Mouse (Mus musculus): ENCODE results near the gene Dph1. TPM values are rescaled to one million over a fixed set of nuclear protein-coding genes. Genes with fewer than 3 reads are reported as not detected.

The Dph1 gene
- polyA plus RNA-seq (2012; rRNA removed), result 20.1 and 26.6 TPM in 2 replicates

DNA sequence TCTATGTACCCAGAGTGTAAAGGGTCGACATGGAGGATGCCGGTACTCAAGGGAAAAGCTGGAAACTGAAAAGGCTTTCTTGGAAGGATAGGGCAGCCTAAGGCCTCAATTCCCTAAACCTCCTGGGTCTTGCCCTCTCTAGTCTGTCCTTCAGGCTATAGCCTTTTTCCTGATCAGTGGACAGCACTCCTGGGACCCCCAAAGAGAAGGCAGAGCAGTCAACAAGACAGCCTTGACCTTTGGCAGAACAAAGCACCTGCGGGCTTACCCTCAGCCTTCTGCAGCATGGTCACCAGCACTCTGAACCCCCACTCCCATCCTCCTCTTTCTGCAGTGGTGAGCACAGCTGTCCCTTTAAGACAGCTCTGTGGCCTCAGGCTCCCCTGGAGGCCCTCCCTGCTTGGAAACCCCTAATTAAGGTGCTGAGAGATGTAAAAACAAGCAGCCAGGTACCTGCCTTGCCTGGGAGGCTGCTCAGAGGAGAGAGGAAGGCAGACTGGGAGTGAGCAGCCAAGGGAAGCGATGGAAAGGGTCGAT is at the start of gene Dph1:
TSS of gene Dph1 (minus strand) at position 337 of the 537 bp plus-strand sequence.
- DNase-seq (ENCODE audit: low spot score), result no peak

DNA sequence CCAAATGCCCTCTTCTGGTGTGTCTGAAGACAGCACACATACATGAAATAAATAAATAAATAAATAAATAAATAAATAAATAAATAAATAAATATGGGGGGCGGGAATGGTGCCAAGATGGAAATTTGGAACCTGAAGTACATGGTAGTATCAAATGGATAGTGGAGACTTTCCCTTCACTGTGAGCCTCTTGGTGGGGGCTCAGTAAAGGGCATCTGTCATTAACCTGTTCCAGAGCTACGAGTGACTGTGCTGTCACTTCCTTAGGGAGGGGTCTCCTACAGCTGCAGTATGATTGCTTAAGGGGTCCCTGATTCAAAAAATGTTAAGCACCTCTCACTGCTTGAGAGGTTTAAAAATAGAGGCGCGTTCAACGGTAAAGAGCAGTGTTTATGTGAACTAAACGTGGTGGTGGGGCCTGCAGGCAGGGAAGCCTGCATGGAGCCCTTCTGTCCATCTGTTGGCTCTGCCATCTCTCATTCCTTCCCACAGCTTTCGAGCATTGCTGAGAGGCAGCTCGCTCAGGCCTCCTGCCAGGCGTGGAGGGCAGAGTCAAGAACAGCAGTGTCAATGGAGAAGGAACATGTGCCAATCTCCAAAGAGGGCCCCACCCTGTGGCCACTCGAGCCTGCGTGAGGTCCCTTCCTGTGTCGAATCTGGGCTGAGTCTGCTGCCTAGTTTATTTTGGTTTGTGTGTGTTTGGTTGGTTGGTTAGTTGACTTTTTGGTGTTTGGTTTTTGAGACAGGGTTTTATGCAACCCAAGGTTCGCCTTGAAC is 49.3 kb upstream of the Dph1 start:
- DNase-seq (ENCODE audit: low spot score), result no peak

DNA sequence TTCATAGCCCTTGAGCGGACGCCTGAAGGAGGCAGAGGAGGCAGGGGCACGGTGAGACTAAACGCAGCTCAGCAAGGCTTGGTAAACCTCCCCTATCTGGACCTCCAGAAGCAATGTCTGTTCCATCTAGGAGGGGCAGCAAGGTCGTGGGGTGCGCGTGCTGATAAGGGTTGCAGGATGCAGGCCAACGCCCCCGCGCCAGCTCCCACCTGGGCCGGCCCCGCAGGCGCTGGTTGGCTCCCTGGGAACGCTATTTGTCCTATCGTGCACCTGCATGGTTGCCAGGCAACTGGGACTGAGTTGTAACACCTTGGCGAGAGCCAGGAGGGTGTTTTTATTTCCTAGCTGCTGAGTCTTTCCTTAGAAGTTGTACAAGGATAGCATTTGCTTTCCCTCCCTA is 43.7 kb upstream of the Dph1 start:
- no peak for DNase-seq (ENCODE audit: low spot score)

DNA sequence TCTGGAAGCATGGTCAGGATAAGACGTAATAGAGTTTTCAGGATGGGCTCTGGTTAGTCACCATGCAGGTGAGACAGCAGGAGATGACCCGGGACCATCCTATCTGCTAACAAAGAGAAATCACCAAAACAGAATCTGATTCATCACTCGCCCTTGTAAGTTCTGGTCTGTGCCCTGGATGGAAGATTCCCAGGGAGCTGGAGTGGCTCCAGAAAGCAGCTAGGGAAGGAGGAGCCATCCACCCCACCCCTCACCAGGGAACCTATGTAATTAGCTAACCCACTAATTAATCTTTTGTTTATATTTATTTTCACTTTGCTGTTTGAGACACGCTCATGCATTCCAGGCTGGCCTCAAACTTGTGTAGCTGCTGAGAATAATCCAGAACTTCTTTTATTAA is 41.4 kb upstream of the Dph1 start:
- DNase-seq (ENCODE audit: low spot score), result no peak

DNA sequence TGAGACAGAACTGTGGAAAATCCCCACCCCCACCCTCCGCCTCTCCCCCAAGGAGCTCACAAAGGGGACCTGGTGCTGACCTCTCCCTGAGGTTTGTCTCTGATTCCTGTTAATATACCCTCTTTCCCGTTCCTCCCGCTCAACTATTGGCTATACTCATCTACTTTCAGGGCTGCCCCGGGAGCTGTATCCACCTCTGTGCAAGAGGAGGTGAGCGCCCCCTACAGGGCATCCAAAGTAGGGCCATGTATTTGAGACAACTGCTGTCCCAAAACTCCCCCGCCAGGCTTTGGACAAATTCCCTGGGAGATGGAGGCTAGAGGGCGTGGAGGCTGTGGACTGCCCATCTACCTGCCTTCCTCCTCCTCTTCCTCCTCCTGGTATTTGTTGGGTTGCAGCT is 40.7 kb upstream of the Dph1 start:
- peak; percentile 60 for DNase-seq (ENCODE audit: low spot score)

DNA sequence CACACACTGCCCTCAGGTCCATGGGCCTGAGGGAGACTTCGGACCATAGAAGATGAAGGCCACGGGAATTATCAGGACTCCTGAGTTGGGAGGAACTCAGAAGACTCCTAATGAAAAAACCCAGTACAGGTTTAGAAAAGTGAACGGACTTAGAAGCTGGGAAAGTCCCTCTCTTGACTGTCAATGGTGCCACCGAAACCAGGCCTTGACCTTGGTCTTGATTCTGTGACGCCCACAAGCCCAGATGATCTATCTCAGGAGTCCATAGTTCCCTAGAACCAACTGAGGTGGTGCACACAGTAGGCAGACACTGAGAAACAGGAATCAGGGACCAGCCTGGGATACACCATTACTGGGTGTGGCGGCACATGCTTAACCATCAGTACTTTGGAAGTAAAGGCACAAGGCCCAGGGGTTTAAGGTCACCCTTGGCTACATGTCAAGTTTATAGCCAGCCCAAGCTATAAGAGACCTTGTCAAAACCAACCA is 39.3 kb upstream of the Dph1 start:
- DNase-seq (ENCODE audit: low spot score), result no peak

DNA sequence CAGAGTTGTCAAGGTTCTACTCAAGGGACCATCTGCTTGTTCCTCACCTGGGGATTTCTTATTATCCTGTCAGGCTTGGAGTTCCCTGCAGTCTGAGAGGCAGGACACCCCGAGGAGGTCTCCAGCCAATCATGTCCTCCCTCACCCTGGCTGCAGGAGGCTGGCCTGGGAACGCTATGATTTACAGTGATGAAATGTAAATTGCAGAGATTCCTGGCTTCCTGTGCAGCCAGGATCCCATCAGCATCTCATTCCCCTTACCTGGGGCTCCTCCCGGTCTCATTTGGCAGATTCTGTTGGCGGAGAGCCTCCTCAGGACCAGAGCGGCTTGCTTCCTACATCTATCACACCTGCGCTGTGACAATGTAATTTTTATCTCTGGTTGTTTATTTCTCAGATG is 38.2 kb upstream of the Dph1 start:
- DNase-seq (ENCODE audit: low spot score), result no peak

DNA sequence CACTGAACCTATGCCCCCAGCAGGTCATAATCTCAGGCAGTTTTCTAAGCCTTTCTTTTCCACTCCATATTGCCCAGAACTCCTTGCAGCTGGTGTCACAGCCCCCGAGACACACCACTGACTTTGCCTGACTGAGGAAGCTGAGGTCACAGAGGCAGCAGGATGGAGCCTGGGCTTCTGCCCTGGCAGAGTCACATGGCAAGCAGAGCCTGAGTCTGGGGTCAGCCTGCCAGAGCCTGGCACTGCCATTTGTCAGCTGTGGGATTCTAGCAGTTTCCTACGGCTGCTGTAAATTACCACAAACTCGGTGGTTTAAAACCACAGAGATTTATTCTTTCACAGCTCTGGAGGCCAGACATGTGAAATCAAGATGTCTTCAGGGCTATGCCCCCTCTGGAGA is 36.6 kb upstream of the Dph1 start:
- no peak for DNase-seq (ENCODE audit: low spot score)

DNA sequence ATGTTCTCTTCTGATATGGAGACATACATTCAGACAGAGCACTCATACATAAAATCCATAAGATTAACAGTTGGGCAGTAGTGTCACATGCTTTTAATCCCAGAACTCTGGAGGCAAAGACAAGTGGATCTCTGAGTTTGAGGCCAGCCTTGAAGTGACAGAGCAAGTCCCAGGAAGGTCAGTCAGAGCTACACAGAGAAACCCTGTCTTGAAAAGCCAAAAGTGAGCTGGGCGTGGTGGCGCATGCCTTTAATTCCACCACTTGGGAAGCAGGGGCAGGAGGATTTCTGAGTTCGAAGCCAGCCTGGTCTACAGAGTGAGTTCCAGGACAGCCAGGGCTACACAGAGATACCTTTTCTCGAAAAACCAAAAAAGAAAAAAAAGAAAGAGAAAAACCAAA is 33.8 kb upstream of the Dph1 start:
- no peak for DNase-seq (ENCODE audit: low spot score)

DNA sequence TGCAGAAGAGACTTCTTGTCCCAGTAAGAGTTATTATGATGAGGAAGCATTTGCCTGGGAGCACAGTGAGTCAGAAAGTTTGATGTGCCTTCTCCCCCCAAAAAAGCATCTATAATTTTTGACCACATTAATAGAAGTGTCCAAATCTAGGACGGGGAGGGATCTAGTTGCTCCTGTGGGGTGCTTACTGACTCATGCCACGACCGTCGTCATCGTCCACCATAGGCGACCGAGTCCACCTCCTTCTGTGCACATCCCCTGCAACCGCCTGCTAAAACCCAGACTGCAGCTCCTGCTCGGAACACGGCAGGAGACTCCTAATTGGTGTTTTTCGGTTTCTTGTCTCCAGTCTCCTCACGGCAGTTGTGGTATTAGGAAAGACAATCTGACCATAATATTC is 33.0 kb upstream of the Dph1 start:
- no peak for DNase-seq (ENCODE audit: low spot score)

DNA sequence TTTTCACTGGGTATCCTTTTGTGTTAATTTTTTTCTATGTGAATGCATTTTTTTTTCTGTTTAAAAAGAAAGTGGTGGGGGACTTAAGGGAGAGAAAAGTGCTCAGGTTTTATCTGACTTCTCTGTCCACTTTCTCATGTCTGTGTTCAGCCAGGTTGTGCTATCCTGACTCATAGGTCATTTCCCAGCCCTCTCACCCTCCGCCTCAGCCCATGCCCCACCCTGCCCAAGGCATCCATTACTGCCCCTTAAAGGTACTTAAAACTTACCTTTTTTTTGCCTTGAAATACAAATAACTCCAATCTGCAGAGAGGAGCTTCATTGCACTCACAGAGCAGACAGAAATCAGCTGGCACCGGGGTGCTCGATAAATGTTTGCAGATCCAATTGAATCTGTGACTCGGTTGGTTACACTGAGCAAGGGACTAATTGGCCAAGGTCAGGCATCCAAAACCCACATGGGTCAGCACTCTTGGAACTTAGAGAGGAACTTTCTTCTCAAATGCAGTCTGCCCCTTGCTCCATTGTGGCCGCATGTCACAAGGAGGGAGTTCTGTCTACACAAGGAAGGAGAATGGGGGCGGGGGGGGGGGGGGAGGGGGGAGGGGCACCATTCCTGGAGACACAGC is 29.6 kb upstream of the Dph1 start:
- DNase-seq (ENCODE audit: low spot score), result no peak

DNA sequence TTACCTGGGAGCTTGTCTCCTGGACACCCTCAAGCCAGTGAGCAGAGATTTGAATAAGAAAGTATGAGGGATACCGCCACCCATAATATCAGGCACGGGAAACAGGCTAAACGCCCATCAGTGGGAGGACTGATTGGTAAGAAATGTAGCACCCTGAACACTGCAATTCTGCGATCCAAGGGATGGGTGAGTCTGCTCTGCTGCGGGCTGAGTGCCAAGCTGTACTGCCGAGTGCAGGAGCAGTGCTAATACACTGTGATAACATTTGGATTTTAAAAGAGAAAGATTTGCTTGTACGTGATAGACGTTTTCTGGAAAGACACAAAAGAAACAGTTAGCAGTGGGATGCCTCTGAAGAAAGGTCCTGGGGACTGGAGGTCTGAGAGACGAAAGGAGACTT is 29.1 kb upstream of the Dph1 start:
- DNase-seq (ENCODE audit: low spot score), result no peak

DNA sequence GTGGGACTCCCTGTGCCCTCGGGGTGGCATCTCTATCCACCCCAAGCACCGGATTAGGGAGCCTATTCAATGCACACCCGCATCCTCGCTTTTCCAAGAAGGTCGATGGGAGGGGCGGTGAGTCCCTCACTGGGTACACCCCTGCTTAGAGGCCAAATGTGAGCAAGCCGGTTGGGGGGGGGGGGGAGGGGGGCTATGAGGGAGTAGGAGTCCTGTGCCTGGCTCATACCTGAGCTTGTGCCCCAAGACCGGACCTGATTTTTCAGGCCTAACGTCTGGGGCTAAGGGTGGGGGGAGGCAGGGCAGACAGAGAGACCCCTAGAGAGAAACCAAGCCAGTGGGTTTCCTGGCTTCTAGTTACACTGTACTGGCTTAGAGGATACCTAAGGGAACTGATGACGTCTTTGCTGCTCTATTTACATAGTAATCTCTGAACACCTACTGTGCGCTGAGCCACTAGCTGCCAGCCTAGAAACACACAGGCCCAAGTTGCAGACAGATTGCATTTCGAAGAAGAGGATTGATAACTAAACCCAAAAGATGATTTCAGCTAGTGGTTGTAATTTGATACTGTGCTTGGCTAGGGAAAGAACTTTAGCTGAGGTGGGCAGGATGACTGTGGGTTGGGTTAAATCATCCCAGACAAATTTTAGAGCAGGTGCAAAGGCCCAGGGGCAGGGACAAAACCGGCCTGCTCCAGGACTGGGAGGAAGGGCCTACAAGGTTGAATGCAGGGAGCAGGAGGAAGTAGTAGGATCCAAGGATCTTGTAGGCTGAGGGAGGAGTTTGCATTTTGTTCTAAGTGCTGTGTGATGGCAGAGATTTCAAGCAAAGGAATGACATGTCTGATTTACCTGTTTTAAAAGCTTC is 23.3 kb upstream of the Dph1 start:
- no peak for DNase-seq (ENCODE audit: low spot score)

DNA sequence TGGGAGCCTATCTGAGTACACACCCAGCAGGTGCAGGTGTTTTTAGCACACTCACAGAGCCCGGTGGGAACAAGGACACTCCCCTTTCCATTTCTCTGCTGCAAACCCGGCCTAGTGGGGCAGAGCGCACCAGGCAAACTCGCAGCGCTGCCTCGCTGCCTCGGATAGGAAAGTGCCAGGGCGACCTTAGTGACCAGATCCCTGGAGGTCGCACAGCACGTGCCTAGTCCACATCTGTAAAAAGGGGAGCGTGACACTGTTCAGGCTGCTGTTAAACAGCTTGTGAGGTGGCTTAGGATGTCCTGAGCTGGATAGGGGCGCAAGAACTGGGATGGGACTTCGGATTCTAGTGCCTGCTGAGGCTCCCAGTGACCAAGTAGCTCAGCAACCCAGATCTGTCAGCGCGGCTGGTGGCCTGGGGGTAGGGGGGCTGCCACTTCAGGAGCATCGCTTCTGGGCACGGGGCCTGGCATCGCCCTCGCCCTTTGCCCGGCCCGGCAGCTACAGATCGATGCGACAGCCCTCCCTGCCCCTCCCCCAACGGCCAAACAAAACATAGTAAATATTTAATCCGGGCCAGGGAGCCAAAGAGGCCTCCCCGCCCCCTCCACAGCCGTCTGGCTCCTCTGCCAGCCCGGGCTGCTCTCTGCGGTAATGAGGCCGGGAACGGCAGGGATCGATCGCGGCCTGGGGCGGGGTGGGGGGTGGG is 22.5 kb upstream of the Dph1 start:
- peak; percentile 59 for DNase-seq (ENCODE audit: low spot score)

DNA sequence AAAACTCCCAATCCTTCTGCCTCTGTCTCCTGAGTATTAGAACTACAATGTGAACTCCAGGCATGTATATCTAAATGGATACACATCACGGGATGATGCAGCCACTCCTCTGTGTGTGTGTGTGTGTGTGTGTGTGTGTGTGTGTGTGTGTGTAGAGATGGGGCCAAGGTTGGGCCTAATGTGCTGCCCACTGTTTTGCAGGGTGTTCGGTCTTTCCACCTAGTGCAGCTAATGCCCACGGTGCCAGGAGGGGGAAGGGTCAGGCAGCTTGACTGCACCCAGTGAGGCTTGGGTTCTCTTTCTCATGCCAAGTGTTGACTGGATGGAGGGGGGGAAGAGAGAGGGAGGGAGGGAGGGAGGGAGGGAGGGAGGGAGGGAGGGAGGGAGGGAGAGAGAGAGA is 21.8 kb upstream of the Dph1 start:
- no peak for DNase-seq (ENCODE audit: low spot score)

DNA sequence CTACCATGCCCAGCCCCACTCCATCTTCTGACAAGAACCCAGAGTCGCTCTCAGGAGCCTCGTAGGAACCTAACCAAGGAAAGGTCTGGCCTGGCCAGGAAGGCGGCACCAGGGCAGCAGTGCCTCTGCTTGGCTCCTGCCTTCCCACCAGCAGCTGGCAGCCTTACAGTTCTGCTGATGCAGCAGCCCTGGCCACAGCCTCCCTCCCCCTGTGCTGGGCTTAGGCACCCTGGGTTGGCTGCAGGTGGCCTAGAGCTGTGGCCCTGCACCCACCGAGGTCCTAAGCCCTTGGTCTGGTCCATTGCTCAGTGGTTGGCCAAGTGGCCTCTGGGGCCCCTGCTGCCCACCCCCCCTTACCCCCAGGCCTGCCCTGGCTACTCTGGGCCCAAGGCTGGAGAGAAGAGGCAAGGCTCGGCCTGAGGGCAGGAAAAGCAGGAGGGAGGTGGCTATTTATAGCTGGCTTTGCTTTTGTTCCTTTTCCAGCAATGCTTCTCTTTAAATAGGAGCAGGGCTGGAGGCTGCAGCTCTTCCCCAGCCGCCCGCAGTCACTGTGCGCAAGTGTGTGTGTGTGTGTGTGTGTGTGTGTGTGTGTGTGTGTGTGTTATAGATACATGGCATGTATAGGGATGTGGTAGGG is 21.1 kb upstream of the Dph1 start:
- DNase-seq (ENCODE audit: low spot score), result no peak

DNA sequence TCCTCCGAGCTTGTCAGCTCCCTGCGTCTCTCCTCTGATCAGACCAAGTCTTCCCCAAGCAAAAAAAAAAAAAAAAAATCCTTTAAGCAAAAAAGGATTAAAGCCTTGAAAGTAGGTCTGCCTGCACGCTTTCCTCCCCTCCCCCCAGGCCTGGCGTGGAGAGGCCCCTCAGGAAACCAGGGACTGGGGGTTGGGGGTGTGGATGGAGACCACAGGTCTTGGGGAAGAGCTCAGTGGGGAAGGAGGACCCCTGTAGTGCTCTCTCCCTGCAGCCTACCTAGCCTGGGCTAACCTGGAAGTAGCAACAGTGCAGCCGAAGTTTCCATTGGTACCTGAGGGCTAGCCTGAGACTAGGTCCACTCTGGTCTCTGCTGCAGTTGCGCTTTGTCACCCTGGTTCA is 19.7 kb upstream of the Dph1 start:
- no peak for DNase-seq (ENCODE audit: low spot score)

DNA sequence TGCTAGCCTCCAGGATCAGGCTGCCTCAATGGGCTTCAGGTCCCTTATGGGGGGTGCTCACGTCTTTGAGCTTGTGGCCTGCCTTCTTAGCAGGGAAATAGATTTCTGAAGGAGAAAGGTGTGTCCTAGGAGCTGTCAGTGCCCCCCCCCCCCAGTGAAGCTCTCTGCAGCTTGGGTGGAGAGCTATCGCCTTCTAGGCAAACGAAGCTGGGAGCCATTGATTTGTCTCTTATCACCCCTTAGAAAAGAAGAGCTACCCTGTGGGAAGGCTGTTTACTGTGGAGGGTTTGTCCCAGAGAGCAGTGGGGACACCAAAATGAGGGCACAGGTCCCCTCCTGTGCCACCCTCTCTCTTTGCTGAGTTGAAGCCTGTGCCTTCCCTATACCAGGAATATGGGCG is 19.1 kb upstream of the Dph1 start:
- DNase-seq (ENCODE audit: low spot score), result no peak

DNA sequence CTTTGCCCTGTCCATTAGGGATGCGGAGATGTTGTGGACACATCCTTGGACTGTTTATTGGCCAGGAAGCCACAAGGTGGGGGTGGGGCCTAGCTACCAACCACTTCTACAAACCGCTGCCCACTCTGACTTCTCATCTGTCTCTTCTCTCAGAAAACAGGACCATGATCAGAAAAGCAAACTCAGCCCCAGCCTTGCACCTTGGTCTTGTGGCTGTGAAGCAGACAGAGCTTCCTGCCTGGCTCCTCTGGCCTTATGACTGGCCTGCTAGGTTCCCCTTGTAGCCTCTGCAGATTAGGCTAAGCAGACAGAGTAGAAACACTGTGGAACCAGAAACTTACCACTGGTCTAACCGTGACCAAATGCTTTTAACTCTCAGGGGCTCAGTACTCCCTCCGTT is 18.3 kb upstream of the Dph1 start:
- no peak for DNase-seq (ENCODE audit: low spot score)

DNA sequence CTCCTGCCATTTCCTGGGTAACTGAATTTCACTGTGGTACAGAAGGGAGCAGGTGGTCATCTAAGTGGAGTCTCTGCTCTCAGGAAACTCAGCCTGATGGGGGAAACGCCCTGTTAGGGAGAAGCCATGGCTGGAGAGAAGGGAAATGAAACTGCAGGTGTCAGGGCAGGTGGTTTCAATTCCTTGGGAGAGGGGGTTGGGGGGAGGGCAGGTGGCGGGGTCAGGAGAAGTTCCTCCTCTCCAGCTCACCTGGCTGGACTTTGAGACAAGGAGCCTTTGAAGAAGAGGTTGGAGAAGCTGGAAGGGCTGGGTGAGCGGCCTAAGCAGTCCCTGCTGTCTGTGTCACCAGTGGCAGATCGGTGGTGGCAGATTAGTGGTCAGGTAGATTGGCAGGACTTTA is 15.3 kb upstream of the Dph1 start:
- no peak for DNase-seq (ENCODE audit: low spot score)

DNA sequence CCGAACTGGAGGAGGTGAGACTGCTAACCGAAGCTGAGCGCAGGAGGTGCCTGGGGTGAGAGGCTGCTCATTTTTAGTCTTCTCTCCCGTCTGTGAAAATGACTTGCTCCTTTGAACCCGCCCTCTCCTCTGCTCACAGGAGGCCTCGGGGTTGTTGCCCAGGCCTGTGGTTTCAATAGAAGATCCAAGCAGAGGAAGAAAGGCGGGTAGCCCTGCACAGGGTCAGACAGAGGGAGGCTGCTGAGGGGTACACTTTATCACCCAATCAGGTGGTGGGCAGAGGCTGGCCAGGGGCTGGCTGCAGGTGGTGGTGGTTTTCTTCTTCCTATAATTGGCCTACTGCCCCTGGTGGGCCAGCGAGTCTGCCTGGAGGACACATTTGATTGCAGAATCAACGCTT is 13.4 kb upstream of the Dph1 start:
- DNase-seq (ENCODE audit: low spot score), result no peak

Measured in urinary bladder, adult 2 months (tissue).